Mouse (Mus musculus): ENCODE measurements around the gene Map2k5.
A peak's percentile ranks its signal among the peaks of the same experiment; 100 is the strongest.

- TF ChIP-seq CTCF (conservative IDR thresholded peaks at IDR 0.05; ENCODE audit: insufficient read depth, insufficient read length, low read depth, low read length) (peak; percentile 37), POLR2A (IDR thresholded peaks at IDR 0.05; ENCODE audit: low read depth, low read length) (no peak)
Measured at GRCm38 (mm10) chr9:63331246-63331645, 46.5 kb downstream of the Map2k5 start.
